Mouse (Mus musculus) brown adipose tissue, adult 24 weeks (tissue): ENCODE results near the gene Kdsr. TPM values are rescaled to one million over a fixed set of nuclear protein-coding genes. Genes with fewer than 3 reads are reported as not detected.
"Not testable (repeated sequence)": the region's sequence is repeated elsewhere in the genome, so short reads cannot be mapped to it uniquely, and the experiment has no call there.

ENCODE experiments used
- H3K27ac ChIP-seq: fragments of 200-500 bp; replicated peaks from 2 replicates; pipeline ENCODE4 v1.5.1; 2012; ENCODE audit warnings: low read depth, mild to moderate bottlenecking, low read length
- H3K4me1 ChIP-seq: fragments of 200-500 bp; 2 replicates; pipeline ENCODE4 v1.6.1; 2012; ENCODE audit warnings: low read length, mixed read lengths; ENCODE audit not compliant: control insufficient read depth, insufficient read depth, insufficient read length
- H3K4me3 ChIP-seq: fragments of 200-500 bp; 2 replicates; pipeline ENCODE4 v1.5.1; 2012; ENCODE audit warnings: low read depth, mild to moderate bottlenecking, low read length, moderate library complexity; ENCODE audit not compliant: insufficient read depth
- polyA plus RNA-seq: library from polyadenylated mRNA; stranded (reverse); fragments of >200 nt; gene quantifications from 2 replicates; pipeline ENCODE4 v1.2.4, GENCODE M21; 2012; ENCODE audit not compliant: missing spikeins, insufficient read depth, insufficient read length

Gene Kdsr
- polyA plus RNA-seq, 1 experiment = 34.1 TPM

DNA sequence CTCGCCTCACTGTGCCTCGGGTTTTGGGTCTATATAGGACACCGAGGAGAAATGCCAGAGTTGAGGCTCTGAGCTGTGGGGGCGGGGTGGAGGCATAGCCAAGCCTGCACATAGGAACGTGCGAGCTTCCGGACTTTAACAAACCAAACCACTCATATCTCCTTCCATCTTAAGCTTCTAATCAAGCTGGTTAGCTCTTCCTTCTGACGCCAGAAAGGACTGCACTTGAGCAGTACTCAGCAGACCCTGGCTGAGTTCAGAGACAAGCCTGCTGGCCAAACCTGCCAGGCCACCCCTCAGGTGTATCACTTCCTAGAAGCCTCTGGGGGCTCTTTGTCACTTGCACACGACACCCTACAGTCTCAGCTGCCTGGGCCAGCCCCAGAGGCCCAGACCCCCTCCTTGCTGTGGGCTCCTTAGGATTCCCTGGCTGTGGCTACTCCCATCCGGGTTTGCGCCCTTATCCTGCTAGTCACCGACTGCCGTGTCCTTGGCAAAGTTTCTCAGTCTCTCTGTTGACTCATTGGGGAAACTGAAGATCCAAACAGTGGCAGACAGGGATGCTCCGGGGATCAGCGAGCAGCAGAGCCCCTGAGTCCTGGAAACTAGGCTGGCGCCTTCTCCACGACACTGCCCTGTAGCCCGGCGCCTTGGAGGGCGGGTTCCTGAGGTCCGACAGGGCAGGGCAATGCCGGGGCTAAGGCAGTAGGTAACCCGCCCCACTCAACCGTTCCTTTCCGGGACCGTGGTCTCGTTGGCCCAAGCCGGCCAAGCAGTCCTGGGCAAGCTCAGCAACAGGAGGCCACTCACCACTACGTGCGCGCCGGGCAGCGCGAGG lies 574 bp downstream of the Kdsr start:
- H3K4me1 ChIP-seq = 0 out of 2 replicates have a peak, but pooled peaks cover 4% of the 10 kb centered on the region

DNA sequence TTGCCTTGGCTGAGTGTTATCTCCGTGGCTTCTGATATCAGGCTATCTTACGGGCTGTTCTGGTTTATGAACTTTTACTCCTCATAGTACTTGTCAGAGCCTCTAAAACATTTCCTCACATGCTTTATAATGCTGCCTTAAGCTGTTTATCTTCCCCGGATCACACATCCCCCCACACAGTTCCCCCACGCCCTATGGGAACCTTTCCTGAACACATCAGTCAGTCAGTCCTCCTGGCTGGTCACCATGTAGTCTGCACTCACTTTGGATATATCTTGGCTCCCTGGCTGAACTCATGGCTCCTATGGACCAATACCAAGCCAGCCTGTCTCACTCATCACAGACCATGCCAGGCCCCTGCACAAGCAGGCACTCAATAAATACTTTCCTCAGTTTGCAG lies 2.9 kb downstream of the Kdsr start:
- H3K27ac ChIP-seq = no peak overlapping the region
- no peak overlapping the region for H3K4me3 ChIP-seq
- peaks cover 10% of the 10 kb centered on the region for H3K4me1 ChIP-seq

More for the DNA sequence above, 574 bp downstream of the Kdsr start:
- Histone ChIP-seq H3K27ac (peak overlapping the region; percentile 52), H3K4me3 (peak overlapping the region; percentile 78)

DNA sequence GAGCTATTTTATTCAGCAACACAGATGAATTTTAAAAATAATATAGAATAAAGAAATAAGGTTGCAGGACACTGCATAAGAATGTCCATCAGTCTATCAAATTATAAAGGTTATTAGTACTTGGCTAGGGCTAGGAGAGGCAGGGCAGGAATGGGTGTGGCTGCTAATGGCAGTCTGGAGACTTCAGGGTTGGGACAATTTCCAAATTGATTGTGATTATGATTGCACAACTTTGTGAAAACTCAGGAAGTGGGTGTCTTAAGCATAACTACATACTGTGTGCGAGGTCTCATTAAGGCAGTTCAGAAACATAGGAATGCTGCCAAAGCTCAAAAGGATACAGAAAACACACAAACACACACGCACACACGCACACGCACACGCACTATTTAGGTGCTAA lies 7.5 kb downstream of the Kdsr start:
- peaks cover 6% of the 10 kb centered on the region for H3K4me1 ChIP-seq
- H3K4me3 ChIP-seq = no peak overlapping the region
- no peak overlapping the region for H3K27ac ChIP-seq

DNA sequence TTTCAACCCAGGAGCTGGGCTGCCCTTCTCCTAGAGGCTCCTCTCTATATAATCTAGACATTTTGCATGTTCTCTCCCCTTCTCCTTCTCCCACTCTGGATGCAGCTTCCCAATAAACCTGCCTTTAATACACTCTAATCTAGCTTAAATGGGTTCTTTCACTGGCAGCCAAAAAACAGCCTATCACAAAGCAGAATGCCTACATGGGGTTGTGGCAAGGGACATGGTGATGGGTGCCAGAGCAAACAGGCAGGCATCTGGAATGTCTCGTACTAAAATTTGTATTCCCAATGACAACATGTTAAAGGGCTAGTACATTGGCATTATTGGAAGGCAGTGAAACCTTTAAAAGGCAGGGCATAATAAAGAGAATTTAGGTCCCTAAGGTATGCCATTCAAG lies 8.9 kb downstream of the Kdsr start:
- Histone ChIP-seq H3K4me3 (no peak overlapping the region), H3K4me1 (peaks cover 6% of the 10 kb centered on the region), H3K27ac (no peak overlapping the region)

DNA sequence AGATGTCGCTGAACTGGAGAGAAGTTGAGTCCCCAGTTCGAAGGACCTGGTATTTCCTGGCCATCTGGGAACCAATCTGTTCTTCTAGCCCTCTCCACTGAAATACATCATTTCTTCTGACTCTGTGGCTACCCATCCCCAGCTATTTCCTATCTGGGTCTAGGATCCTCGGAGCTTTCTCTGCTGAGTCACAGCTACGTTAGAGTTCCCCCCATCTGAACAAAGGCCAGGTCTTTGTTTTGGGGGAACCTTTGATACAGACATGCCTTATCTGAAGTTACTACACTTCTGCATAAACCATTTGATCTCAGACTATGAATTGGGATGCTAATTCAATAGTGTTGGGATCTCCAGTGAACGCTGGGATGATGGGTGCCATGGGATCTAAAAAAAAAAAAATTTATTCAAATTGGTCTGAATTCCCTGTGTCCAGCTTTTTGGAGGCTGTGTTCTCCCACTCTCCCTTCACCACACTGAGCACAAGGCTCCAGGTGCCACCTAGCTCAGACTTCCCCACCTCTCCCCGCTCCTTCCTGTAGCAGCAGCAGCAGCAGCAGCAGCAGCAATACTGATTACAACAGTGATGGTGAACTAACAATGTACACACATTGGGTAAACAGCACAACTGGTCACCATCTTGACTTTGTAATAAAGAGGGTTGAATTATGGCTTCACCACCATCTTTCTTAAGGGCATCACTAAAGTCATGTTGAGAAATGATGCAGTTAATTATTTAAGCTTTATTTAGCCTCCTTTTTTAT lies 10.8 kb downstream of the Kdsr start:
- no peak overlapping the region for H3K27ac ChIP-seq
- H3K4me1 ChIP-seq = peaks cover 6% of the 10 kb centered on the region
- no peak overlapping the region for H3K4me3 ChIP-seq

DNA sequence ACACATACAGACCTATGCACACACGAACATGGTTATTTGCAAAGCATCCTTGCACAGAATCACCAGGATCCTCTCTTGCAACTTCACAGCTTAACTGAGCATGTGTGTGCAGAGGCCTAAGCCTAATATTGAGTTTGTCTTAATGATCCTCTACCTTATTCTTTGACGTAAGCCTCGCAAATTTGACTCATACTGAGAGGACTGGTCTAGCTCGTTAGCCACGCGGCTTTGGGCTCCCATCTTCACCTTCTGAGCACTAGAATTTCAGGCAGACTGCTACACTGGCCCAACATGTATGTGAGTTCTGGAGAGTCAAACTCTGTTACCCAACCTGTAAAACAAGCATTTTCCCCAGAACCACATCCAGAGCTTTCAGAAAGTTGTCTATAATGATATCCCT lies 16.5 kb downstream of the Kdsr start:
- H3K4me3 ChIP-seq = no peak overlapping the region
- H3K27ac ChIP-seq = no peak overlapping the region
- no peaks in the 10 kb centered on the region for H3K4me1 ChIP-seq

DNA sequence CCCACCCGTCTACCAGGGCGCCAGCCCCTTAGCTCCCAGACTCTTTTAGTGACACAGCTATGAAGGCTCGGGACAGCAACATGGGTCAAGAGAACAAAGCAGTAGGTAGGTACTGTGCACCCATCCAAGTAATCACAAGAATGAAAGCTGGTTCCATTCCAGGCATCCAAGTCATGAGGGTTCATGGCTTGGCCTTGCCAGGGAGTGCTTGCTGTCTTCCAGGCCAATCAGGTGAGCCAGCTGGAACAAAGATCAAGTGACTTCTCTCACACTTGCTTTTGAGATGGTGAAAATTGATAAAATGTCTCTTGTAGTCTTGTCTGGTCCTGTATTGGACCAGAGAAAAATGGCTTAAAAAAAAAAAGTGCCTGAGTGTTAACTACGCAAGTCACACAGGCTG lies 18.8 kb downstream of the Kdsr start:
- H3K4me3 ChIP-seq = no peak overlapping the region
- H3K4me1 ChIP-seq = no peaks in the 10 kb centered on the region
- H3K27ac ChIP-seq = no peak overlapping the region

DNA sequence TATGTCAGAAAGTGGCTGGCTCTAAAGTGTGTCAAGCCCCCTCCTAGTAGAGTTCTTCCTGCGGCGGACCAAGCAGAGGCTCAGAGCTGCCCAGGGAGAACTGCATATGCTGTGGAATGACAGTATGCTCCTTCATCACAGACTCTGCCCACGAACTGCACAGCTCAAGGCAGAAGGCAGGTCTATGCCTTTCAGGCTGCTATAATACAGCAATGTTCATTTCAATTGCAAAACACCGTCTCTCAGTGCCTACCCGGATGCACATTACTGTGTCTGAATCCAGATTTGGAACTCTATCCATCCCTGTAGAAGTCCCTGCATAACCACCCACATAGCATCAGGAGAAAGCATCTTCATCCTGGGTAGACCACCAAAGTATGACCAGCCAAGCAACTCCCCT lies 19.7 kb downstream of the Kdsr start:
- H3K4me1 ChIP-seq = no peaks in the 10 kb centered on the region
- no peak overlapping the region for H3K4me3 ChIP-seq
- no peak overlapping the region for H3K27ac ChIP-seq

DNA sequence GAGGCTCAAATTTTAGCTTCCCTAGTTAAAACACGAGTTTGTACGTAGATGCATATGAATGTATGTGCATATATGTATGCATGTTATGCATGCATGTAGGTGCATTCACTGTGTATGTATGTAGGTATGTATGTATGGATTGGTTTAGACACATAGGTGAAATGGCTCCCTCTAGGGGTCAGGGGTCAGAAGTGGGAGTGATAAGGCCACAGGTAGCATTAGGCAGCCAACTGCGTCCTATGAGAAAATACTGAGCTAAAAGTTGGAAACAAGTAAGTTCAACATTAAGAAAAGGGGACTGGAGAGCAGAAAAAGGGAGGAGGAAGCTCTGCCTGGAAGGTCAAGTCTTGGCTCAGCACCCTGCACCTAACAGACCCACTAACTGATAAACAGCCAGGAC lies 21.4 kb downstream of the Kdsr start:
- H3K4me3 ChIP-seq = no peak overlapping the region
- no peak overlapping the region for H3K27ac ChIP-seq
- no peaks in the 10 kb centered on the region for H3K4me1 ChIP-seq

DNA sequence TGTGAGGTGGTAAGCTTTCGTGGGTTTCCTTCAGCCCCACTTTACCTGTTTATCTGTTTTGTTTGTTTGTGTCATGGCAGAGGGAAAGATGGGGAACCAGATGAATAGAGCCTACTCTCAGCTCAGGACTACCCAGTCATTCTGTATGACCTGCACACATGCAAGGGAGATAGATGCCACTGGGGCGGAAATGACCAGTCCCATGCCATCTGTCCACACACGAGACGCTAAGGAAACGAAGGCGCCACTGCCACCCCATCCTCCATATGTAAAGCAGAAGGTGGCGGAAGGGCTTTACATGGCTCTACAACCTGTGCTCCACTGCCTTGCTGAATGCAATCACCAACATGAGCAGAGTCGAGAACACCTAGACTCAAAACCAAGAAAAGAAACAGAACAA lies 23.3 kb downstream of the Kdsr start:
- Histone ChIP-seq H3K27ac (no peak overlapping the region), H3K4me1 (no peaks in the 10 kb centered on the region), H3K4me3 (no peak overlapping the region)

DNA sequence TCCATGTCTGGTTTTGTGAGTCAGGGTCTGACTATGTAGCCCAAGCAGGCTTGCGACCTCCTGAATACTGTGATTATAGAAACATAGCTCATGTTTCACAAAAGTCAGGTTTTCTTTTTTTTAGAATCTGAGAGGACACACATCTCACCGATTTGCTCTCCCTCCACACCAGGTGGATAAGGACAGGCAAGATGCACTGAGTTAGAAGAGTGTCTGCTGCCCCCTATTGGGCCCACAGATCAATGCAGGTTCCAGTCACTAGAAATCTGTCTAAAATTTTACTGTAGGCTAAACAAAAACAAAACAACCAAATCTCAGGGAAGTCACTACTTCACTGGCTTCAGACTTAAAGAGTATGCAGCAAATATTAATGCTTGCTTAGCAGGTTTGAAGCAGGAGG lies 23.9 kb downstream of the Kdsr start:
- no peak overlapping the region for H3K27ac ChIP-seq
- no peaks in the 10 kb centered on the region for H3K4me1 ChIP-seq
- H3K4me3 ChIP-seq = no peak overlapping the region

DNA sequence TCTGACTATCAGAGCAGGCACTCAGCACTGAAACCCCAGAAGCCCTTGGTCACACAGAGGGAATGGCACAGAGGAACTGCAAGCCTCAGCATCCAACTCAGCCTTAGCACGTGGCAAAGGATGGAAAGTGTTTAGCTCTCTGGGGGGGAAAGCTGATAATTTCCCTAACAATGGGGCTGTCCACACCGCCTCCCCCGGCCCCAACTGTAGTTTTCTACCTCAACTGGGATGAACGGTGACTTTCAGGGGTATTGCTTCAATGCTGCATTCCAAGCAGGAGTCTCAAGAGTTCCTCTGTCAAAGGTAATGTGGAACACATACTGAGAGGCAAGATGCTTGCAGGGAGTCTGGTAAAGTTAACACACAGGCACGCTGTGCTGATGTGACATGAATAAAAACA lies 37.5 kb downstream of the Kdsr start:
- H3K4me1 ChIP-seq = no peaks in the 10 kb centered on the region
- H3K4me3 ChIP-seq = no peak overlapping the region
- no peak overlapping the region for H3K27ac ChIP-seq

DNA sequence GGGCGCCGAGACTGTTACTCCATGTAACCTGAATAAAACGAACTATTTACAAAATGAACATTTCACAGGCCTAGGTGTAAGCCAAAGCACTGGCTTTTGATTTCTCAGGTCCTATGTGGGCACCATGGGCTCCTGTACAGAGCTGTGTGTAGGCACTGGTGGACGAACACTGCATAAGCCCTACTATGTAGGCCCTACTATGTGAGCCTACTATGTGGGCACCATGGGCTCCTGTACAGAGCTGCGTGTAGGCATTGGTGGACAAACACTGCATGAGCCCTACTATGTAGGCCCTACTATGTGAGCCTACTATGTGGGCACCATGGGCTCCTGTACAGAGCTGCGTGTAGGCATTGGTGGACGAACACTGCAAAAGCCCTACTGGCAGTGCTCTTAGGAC lies 41.8 kb downstream of the Kdsr start:
- H3K4me3 ChIP-seq, H3K4me1 ChIP-seq, H3K27ac ChIP-seq: not testable (repeated sequence)

DNA sequence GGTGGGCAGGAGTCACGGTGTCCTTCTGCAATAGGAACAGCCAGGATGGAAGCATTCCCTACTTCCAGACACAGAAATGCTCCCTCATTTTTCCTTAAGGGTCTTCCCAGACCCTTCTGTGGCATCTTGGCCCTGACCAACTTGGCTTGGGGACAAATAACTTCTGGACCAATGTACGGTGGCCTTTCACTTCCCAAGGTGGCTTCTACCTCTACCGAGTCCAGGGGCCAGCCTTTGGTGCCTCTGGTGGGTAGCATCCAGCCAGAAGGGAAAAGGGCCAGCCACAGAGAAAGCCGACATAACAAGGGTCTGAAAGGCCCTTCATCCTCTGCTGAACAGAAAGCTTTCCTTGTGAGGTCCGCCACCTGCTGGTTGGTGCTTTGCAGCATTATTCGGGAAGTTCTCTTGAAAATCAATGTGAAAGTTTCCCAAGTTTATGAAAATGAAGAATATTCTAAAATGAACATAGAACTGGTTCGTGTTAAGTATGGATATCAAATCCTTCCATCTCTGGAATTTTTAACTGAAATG lies 42.4 kb downstream of the Kdsr start:
- Histone ChIP-seq H3K4me3 (no peak overlapping the region), H3K27ac (no peak overlapping the region), H3K4me1 (peaks cover 2% of the 10 kb centered on the region; the same call in 1 of the 2 replicates)

DNA sequence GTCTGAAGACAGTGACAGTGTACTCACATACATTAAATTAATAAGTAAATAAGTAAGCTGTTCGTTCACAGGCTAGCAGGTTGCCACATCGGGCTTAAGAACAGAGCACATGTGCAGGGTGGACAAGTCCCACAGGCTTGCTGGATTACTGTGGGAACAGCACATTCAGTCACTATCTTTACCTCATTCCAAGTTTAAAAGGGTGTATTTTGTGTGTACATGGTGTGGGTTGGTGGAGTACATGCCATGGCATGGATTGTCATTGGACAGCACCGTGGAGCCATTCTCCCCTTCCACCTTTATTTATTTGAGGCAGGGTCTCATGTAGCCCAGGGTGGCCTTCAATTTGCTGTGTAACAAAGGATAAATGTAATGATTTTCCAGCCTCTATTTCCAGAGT lies 43.4 kb downstream of the Kdsr start:
- Histone ChIP-seq H3K4me1 (peaks cover 3% of the 10 kb centered on the region; the same call in 1 of the 2 replicates), H3K4me3 (no peak overlapping the region), H3K27ac (no peak overlapping the region)
